Mouse (Mus musculus): ENCODE results near the gene Bfsp2.

Bfsp2 gene

GRCm38 (mm10) chr9:103485606-103486005 is 5.4 kb upstream of the Bfsp2 start:
- no peak for DNase-seq (ENCODE audit: low spot score in 2 of 2)

GRCm38 (mm10) chr9:103480603-103481220 is 492 bp upstream of the Bfsp2 start:
- DNase-seq (ENCODE audit: low spot score in 2 of 2) = peak in 1 of 2 experiments; percentile 49

GRCm38 (mm10) chr9:103475414-103475813 is 4.8 kb downstream of the Bfsp2 start:
- DNase-seq (ENCODE audit: low spot score in 2 of 2) = no peak

- no peak for DNase-seq (ENCODE audit: low spot score in 2 of 2)
Observed at GRCm38 (mm10) chr9:103473915-103474688, 6.1 kb downstream of the Bfsp2 start.

GRCm38 (mm10) chr9:103471784-103472183 is 8.4 kb downstream of the Bfsp2 start:
- no peak for DNase-seq (ENCODE audit: low spot score in 2 of 2)

- peak in 1 of 2 experiments; percentile 23 for DNase-seq (ENCODE audit: low spot score in 2 of 2)
Observed at GRCm38 (mm10) chr9:103469516-103469915, 10.7 kb downstream of the Bfsp2 start.

- no peak for DNase-seq (ENCODE audit: low spot score in 2 of 2)
Observed at GRCm38 (mm10) chr9:103468911-103469310, 11.3 kb downstream of the Bfsp2 start.

- peak in 1 of 2 experiments; percentile 42 for DNase-seq (ENCODE audit: low spot score in 2 of 2)
Observed at GRCm38 (mm10) chr9:103465711-103466220, 14.5 kb downstream of the Bfsp2 start.

GRCm38 (mm10) chr9:103465293-103465692 is 14.9 kb downstream of the Bfsp2 start:
- no peak for DNase-seq (ENCODE audit: low spot score in 2 of 2)

GRCm38 (mm10) chr9:103463833-103464232 is 16.4 kb downstream of the Bfsp2 start:
- DNase-seq (ENCODE audit: low spot score in 2 of 2) = no peak

GRCm38 (mm10) chr9:103459839-103460238 is 20.4 kb downstream of the Bfsp2 start:
- DNase-seq (ENCODE audit: low spot score in 2 of 2) = no peak

GRCm38 (mm10) chr9:103459307-103459706 is 20.9 kb downstream of the Bfsp2 start:
- no peak for DNase-seq (ENCODE audit: low spot score in 2 of 2)

- DNase-seq (ENCODE audit: low spot score in 2 of 2) = no peak
Observed at GRCm38 (mm10) chr9:103449651-103450050, 30.6 kb downstream of the Bfsp2 start.

- no peak for DNase-seq (ENCODE audit: low spot score in 2 of 2)
Observed at GRCm38 (mm10) chr9:103449092-103449491, 31.1 kb downstream of the Bfsp2 start.

- no peak for DNase-seq (ENCODE audit: low spot score in 2 of 2)
Observed at GRCm38 (mm10) chr9:103444656-103445055, 35.6 kb downstream of the Bfsp2 start.

- no peak for DNase-seq (ENCODE audit: low spot score in 2 of 2)
Observed at GRCm38 (mm10) chr9:103443824-103444185, 36.4 kb downstream of the Bfsp2 start.

GRCm38 (mm10) chr9:103443121-103443823 is 36.9 kb downstream of the Bfsp2 start:
- DNase-seq (ENCODE audit: low spot score in 2 of 2) = no peak

GRCm38 (mm10) chr9:103440597-103440996 is 39.6 kb downstream of the Bfsp2 start:
- no peak for DNase-seq (ENCODE audit: low spot score in 2 of 2)

- no peak for DNase-seq (ENCODE audit: low spot score in 2 of 2)
Observed at GRCm38 (mm10) chr9:103437104-103437503, 43.1 kb downstream of the Bfsp2 start.

- no peak for DNase-seq (ENCODE audit: low spot score in 2 of 2)
Observed at GRCm38 (mm10) chr9:103434116-103434515, 46.1 kb downstream of the Bfsp2 start.

GRCm38 (mm10) chr9:103432122-103432778 is 48.0 kb downstream of the Bfsp2 start:
- no peak for DNase-seq (ENCODE audit: low spot score in 2 of 2)

- no peak for DNase-seq (ENCODE audit: low spot score in 2 of 2)
Observed at GRCm38 (mm10) chr9:103431718-103432117, 48.5 kb downstream of the Bfsp2 start.
